Mouse (Mus musculus) retina, adult 2 months (tissue): ENCODE measurements at regions not wholly inside any gene's neighbourhood (a gene's known extent, or its start where the extent isn't known, plus 50 kb on each side); places are given as distances from the start of the nearest gene placed in this dataset.
"Not testable (repeated sequence)": the region's sequence is repeated elsewhere in the genome, so short reads cannot be mapped to it uniquely, and the experiment has no call there.

ENCODE experiments used
- DNase-seq: peaks from one replicate; pipeline ENCODE4 v3.0.0-alpha.2; 2012; ENCODE audit warnings: low read depth, low spot score

- DNase-seq, result no peak
Measured at GRCm38 (mm10) chr8:26596665-26597362, 380.3 kb upstream of the Zfp703 start.

- DNase-seq, result no peak
Measured at GRCm38 (mm10) chr8:26598520-26598919, 378.6 kb upstream of the Zfp703 start.

GRCm38 (mm10) chr8:26600127-26600526, 377.0 kb upstream of the Zfp703 start:
- DNase-seq, result no peak

- no peak for DNase-seq
Measured at GRCm38 (mm10) chr8:26608001-26608400, 369.1 kb upstream of the Zfp703 start.

- no peak for DNase-seq
Measured at GRCm38 (mm10) chr8:26608588-26608987, 368.5 kb upstream of the Zfp703 start.

- DNase-seq, result no peak
Measured at GRCm38 (mm10) chr8:26612153-26612552, 365.0 kb upstream of the Zfp703 start.

- no peak for DNase-seq
Measured at GRCm38 (mm10) chr8:26622311-26623052, 354.6 kb upstream of the Zfp703 start.

- no peak for DNase-seq
Measured at GRCm38 (mm10) chr8:26626186-26626585, 350.9 kb upstream of the Zfp703 start.

GRCm38 (mm10) chr8:26626651-26627077, 350.5 kb upstream of the Zfp703 start:
- no peak for DNase-seq

- DNase-seq, result no peak
Measured at GRCm38 (mm10) chr8:26627191-26627891, 349.8 kb upstream of the Zfp703 start.

GRCm38 (mm10) chr8:26630544-26630943, 346.6 kb upstream of the Zfp703 start:
- DNase-seq, result no peak

GRCm38 (mm10) chr8:26635701-26636100, 341.4 kb upstream of the Zfp703 start:
- DNase-seq, result no peak

GRCm38 (mm10) chr8:26645375-26645774, 331.8 kb upstream of the Zfp703 start:
- DNase-seq, result not testable (repeated sequence)

- no peak for DNase-seq
Measured at GRCm38 (mm10) chr8:26650287-26650686, 326.8 kb upstream of the Zfp703 start.

GRCm38 (mm10) chr8:26655897-26656296, 321.2 kb upstream of the Zfp703 start:
- DNase-seq, result no peak

GRCm38 (mm10) chr8:26656310-26657075, 320.6 kb upstream of the Zfp703 start:
- no peak for DNase-seq

- DNase-seq, result no peak
Measured at GRCm38 (mm10) chr8:26659381-26659780, 317.7 kb upstream of the Zfp703 start.

GRCm38 (mm10) chr8:26669541-26669940, 307.6 kb upstream of the Zfp703 start:
- DNase-seq, result no peak

GRCm38 (mm10) chr8:26672486-26673395, 304.4 kb upstream of the Zfp703 start:
- DNase-seq, result no peak

- DNase-seq, result no peak
Measured at GRCm38 (mm10) chr8:26677584-26678138, 299.5 kb upstream of the Zfp703 start.
